Mouse (Mus musculus) olfactory bulb, adult 2 months (tissue): Measurements from ENCODE around the gene Smim13.

ENCODE experiments used
- CTCF ChIP-seq: fragments of 200-500 bp; IDR thresholded peaks from 2 replicates; pipeline ENCODE4 v1.5.1; 2012; ENCODE audit warnings: low read depth, mild to moderate bottlenecking, low read length, moderate library complexity; ENCODE audit not compliant: insufficient read depth
- POLR2A ChIP-seq: fragments of 200-500 bp; IDR thresholded peaks from 2 replicates; pipeline ENCODE4 v1.6.1; 2012; ENCODE audit warnings: mild to moderate bottlenecking, low read depth, low read length, moderate library complexity; ENCODE audit not compliant: insufficient read depth

GRCm38 (mm10) chr13:41249538-41250317 is at the start of gene Smim13:
- TF ChIP-seq CTCF (peak; percentile 26; the same call in 1 of the 2 replicates), POLR2A (peak; percentile 63; the same call in 1 of the 2 replicates)
